Mouse (Mus musculus) brain, embryonic 18.5 days (tissue): ENCODE measurements around the gene Nfu1.

ENCODE experiments used
- DNase-seq: peaks from one replicate; pipeline ENCODE4 v3.0.0-alpha.2; 2012; ENCODE audit warnings: low read depth, low spot score

The Nfu1 gene

DNA sequence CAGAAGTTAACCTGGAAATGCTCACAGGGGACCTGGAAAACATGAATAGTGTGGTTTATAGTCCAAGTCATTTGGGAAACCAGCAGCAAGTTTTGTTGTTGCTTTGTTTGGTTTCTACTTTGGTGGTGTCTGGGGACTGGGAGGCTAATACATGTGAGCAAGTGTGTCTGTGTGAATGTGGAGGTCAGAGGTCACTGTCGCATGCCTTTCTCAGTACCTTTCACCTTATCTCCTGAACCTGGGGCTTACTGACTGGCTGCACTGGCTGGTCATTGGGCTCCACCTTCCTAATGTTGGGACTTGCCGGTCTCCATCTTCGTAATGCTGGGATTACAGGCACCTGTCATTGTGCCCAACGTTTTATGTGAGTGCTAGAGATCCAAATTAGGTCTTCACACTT is 61.6 kb downstream of the Nfu1 start:
- no peak for DNase-seq

DNA sequence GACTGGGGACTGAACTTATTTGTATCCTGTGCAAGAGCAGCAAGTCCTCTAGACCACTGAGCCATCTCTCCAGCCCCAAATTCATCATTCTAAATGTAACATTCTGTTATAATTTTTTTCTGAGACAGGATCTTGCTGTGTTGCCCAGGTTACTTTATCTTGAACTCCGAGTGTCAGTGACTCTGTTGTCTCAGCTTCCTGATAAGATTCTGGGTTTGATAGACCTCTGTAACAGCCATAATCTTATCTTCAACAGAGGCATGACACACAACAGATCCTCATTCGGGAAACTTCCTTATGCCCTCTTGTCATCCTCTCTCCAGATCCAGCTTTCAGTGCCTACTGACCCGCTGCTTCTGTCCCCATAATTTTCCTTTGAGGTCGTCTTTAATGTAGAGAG is 63.7 kb downstream of the Nfu1 start:
- no peak for DNase-seq

DNA sequence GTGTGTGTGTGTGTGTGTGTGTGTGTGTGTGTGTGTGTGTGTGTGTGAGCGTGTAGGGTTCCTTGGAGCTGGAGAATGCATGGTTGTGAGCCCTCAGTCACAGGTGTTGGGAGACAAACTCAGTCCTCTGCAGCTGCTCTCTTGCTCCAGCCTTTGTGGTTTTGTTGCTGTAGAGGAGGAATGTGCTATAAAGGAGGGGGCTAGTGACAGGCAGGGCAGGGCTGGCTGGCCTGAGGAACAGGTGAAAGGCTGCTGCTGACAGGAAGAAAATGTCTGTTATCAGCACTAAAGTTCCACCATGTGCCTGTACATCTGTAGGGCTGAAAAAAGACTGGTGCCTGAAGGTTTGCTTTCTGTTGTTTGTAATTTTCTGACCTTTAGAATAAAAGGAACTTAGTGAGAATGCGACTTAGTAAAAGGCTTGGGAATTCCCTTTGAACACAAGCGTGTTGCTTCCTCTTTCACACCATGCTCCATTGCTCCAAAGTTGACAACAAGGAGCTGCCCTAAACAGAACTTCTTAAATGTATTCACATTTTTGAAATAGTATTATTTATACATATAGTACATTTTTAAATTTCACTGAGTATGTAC is 66.2 kb downstream of the Nfu1 start:
- DNase-seq = no peak
